Mouse (Mus musculus) regulatory T cell (primary cell): Measurements from ENCODE around the gene Nos3.

ENCODE experiments used
- in situ Hi-C: fragments of 300-600 bp; cut with MboI, MseI; formaldehyde crosslinking; loops from one replicate; pipeline ENCODE4 v1.15.1; 2025; ENCODE audit warnings: high pct_unique_total_duplicates

Gene Nos3

DNA sequence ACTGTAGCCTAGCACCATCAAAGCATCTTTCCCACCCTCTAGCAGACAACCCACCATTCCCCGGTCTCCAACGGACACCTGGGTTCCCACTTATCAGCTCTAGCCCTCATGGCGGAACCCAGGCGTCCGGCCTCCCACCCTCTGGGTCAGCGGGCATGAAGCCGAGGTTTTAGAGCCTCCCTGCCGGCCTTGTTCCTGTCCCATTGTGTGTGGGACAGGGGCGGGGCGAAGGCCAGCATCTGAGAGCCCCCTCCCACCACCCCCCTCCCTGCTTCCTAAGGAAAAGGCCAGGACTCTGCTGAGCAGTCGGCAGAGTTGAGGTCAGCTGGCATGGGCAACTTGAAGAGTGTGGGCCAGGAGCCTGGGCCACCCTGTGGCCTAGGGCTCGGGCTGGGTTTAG lies at the start of gene Nos3:
Gene Nos3, plus strand, starts transcription at position 303 of the 400 bp plus-strand sequence.
- in situ Hi-C loops, result loop anchor here (5.0 kb wide), 1 partner anchor 102 kb away; no protein-coding TSS in a partner anchor

- in situ Hi-C loops, result loop anchor here (10.0 kb wide), 1 partner anchor 1315 kb away; no protein-coding TSS in a partner anchor
These were observed 44.7 kb upstream of the Nos3 start for GRCm38 (mm10) chr5:24319776-24320466.

DNA sequence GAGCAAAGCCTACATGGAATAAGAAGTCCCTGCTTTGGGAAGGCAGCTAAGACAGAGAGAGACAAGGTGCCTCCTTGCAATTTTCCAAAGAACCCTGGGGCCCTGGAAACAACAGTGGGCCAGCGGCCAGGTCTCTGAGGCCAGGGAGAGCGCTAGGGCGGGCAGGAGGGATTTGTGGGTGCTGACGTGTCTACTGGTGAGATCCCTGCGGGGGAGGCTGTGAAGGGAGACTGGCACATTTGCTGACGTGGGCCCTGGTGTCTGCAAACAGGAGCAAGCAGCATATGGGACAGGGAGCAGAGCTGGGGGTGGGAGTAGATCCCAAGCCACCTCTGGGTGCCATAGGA lies 44.2 kb upstream of the Nos3 start:
- in situ Hi-C loops, result loop anchor here (10.0 kb wide), 1 partner anchor 1314 kb away; no protein-coding TSS in a partner anchor

GRCm38 (mm10) chr5:24320894-24321293 lies 43.7 kb upstream of the Nos3 start:
- in situ Hi-C loops, result loop anchor here (10.0 kb wide), 1 partner anchor 1314 kb away; no protein-coding TSS in a partner anchor

- in situ Hi-C loops, result loop anchor here (10.0 kb wide), 1 partner anchor 1313 kb away; no protein-coding TSS in a partner anchor
These were observed 42.6 kb upstream of the Nos3 start for GRCm38 (mm10) chr5:24321711-24322682.

- in situ Hi-C loops, result loop anchor here (10.0 kb wide), 1 partner anchor 1310 kb away; no protein-coding TSS in a partner anchor
These were observed 39.4 kb upstream of the Nos3 start for GRCm38 (mm10) chr5:24325251-24325650.

- in situ Hi-C loops, result loop anchor here (10.0 kb wide), 1 partner anchor 1308 kb away; no protein-coding TSS in a partner anchor
These were observed 38.3 kb upstream of the Nos3 start for GRCm38 (mm10) chr5:24326166-24326841.

GRCm38 (mm10) chr5:24326842-24327417 lies 37.7 kb upstream of the Nos3 start:
- in situ Hi-C loops, result loop anchor here (10.0 kb wide), 1 partner anchor 1308 kb away; no protein-coding TSS in a partner anchor

DNA sequence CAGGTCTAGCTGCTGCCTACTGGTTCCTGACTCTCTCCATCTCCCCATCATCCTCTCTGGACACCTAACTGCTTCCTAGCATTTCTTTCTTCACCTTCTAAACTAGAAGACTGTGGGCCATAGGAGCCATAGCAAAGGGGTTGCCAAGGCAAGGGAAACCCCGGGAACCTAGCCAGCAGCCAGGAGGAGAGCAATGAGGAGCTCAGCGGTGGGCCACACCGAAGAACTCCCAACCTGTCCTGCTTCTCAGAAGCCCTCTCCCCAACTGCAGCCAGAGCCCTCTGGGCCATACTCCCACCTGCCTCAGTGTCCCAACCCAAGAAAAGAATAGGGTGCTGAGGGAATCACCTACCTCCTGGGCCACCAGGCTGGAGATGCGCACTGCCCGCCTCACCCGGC lies 35.8 kb upstream of the Nos3 start:
- in situ Hi-C loops, result loop anchor here (10.0 kb wide), 1 partner anchor 1306 kb away; no protein-coding TSS in a partner anchor

DNA sequence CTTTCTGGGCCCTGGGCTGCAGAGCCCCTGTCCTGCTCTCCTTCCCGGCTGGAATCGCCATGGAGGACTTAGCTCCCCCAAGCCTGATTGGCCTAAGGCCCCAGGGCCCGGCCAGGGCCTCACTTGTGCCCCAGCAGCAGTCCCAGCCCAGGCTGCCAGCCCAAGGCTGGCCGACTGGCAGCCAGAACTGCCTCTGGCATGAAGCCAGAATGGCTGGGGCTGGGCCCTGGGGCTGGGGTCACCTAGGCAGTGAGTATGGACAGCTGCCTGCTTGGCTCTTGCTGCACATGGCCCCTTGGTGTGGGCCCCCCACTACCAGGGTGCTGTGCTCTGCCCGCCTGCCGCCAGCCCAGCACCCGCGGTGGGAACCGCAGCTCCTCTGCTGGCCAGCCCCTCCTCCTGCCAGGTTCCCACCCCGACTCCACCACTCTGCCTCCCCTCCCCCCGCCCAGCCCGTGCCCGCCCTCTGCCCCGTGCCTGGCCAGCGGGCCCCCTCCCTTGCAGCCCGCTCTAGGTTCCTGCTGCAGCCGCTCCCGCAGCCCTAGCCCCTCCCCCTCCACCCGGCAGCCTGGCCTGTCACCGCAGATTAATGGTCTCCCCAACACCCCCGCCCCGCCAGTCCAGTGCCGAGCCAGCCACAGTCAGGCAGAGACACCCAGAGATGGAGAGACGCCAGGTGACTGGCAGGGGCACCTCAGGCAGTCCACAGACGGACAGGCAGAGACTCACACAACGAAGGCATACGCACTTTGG lies 35.2 kb upstream of the Nos3 start:
- in situ Hi-C loops, result loop anchor here (10.0 kb wide), 1 partner anchor 1305 kb away; no protein-coding TSS in a partner anchor

DNA sequence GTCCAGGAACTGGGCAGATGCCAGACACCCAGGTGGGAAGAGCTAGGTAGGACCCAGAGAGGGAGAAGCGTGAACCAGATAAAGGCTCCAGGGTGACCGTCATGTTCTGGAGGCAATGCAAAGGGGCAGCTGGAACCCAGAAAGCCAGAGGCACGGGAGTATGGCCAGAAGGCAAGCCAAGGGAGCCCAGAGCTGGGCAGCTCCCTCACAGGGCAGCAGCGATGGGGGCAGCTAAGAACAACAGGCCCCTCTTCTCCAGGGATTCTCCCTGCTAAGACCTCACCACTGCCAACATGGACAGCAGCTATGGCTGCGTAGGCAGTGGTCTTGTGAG lies 34.7 kb upstream of the Nos3 start:
- in situ Hi-C loops, result loop anchor here (10.0 kb wide), 1 partner anchor 1305 kb away; no protein-coding TSS in a partner anchor

DNA sequence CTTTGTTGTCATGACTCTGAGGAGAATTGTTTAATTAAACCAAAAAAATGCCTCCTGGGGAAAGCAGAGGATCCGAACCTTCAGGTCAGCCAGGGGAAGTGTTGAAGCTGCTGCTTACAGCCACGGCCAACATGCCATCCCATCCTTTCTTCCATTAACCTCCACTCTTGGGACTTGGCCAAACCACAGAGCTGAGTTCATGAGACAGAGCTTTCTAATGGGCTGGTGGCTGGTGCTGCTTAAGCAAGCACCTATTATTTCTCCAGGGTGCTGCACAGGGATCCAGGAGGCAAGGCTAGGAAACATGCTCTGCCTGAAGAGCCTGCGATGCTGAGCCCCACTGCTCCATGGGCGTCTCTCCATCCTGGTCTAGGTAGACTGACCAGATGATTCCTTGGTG lies 32.2 kb upstream of the Nos3 start:
- in situ Hi-C loops, result no loop called here

GRCm38 (mm10) chr5:24334749-24335148 lies 29.9 kb upstream of the Nos3 start:
- in situ Hi-C loops, result no loop called here

GRCm38 (mm10) chr5:24335888-24336511 lies 28.6 kb upstream of the Nos3 start:
- in situ Hi-C loops, result no loop called here

DNA sequence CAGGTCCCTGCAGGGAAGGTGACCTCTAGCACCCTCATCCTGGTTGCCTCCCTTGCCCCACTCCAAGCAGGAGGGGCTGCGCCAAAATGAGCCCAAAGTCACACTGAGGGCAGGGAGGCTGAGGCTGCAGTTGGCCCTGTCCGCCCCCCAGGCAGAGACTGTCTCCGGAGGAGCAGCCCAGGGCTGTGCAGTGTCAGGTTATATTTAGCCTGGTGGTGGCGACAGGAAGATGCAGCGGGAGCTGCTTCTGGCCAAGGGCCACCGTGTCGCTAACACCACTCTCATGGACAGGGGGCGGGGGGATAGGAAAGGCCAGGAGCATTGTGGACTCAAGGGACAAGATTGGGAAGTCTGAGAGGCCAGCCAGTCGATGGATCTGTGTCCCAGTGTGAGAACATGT lies 27.2 kb upstream of the Nos3 start:
- in situ Hi-C loops, result no loop called here

DNA sequence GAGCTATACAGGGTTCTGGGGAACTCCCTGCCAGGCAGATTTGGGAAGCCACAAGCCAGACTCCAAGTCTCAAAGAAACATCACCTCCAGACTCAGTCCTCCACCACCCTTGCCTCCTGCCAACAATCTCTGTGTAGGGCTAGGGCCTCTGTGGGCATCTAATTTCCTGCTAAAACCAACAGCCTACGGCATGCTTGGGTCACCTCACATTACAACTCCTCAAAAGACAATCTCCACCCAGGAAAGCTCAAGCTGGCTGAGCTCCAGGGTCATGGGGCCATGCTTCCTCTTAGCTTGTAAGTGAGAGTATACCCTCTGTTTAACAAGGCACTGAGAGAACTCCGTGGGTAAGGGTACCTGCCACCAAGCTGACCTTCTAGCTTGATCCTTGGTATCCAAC lies 26.8 kb upstream of the Nos3 start:
- in situ Hi-C loops, result no loop called here

GRCm38 (mm10) chr5:24342205-24342963 lies 22.2 kb upstream of the Nos3 start:
- in situ Hi-C loops, result loop anchor here (5.0 kb wide), 1 partner anchor 65 kb away; no protein-coding TSS in a partner anchor

DNA sequence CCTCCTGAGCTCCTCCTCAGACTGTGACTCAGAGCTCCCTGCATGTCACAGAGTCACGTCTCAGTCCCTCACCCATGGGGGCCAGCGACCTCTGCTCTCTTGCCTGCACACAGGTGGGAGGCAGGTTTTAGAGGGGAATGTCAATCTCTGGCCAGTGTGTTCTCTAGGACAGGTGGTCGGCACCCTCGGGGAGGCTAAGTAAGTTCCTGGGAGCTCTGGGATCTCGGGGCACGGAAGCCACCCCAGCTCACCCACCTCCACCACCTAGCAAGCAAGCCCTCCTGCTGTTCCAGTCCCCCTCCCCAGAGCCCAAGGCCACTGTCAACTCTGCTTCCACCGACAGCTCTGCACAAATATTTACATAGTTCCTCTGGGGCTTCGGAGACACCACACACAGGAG lies 21.6 kb upstream of the Nos3 start:
- in situ Hi-C loops, result loop anchor here (5.0 kb wide), 1 partner anchor 66 kb away; no protein-coding TSS in a partner anchor

GRCm38 (mm10) chr5:24343379-24343778 lies 21.2 kb upstream of the Nos3 start:
- in situ Hi-C loops, result loop anchor here (5.0 kb wide), 1 partner anchor 66 kb away; no protein-coding TSS in a partner anchor
